Mouse (Mus musculus) induced T-regulatory cell, adult 2 months (primary cell): ENCODE measurements around the gene Nol10.

ENCODE experiments used
- DNase-seq: peaks from one replicate; pipeline ENCODE4 v3.0.0-alpha.2; 2012; ENCODE audit warnings: low read depth

The Nol10 gene

GRCm38 (mm10) chr12:17348048-17349036 is at the start of gene Nol10:
Gene Nol10 (plus strand): TSS chr12:17348458.
- peak; percentile 94 for DNase-seq

GRCm38 (mm10) chr12:17299902-17300301 is 48.4 kb upstream of the Nol10 start:
- DNase-seq: no peak

- no peak for DNase-seq
These were observed 42.8 kb upstream of the Nol10 start for GRCm38 (mm10) chr12:17305445-17305844.

GRCm38 (mm10) chr12:17308246-17308645 is 40.0 kb upstream of the Nol10 start:
- DNase-seq: no peak

- no peak for DNase-seq
These were observed 37.1 kb upstream of the Nol10 start for GRCm38 (mm10) chr12:17310852-17311839.

GRCm38 (mm10) chr12:17316096-17316495 is 32.2 kb upstream of the Nol10 start:
- no peak for DNase-seq

- DNase-seq: no peak
These were observed 30.3 kb upstream of the Nol10 start for GRCm38 (mm10) chr12:17317970-17318369.

GRCm38 (mm10) chr12:17318453-17318852 is 29.8 kb upstream of the Nol10 start:
- no peak for DNase-seq

- no peak for DNase-seq
These were observed 23.4 kb upstream of the Nol10 start for GRCm38 (mm10) chr12:17324549-17325470.

- no peak for DNase-seq
These were observed 19.0 kb upstream of the Nol10 start, which contains the start of gene Atp6v1c2 for GRCm38 (mm10) chr12:17329259-17329658. Gene Atp6v1c2 (minus strand): TSS chr12:17329359.

- no peak for DNase-seq
These were observed 14.8 kb upstream of the Nol10 start for GRCm38 (mm10) chr12:17333459-17333858.

- no peak for DNase-seq
These were observed 9.9 kb upstream of the Nol10 start for GRCm38 (mm10) chr12:17338338-17338737.

- DNase-seq: peak; percentile 53
These were observed 8.9 kb upstream of the Nol10 start for GRCm38 (mm10) chr12:17339114-17339905.

GRCm38 (mm10) chr12:17347327-17348047 is 771 bp upstream of the Nol10 start:
- no peak for DNase-seq

GRCm38 (mm10) chr12:17350106-17350505 is 1.8 kb downstream of the Nol10 start:
- DNase-seq: no peak

- DNase-seq: no peak
These were observed 8.6 kb downstream of the Nol10 start for GRCm38 (mm10) chr12:17356853-17357252.

GRCm38 (mm10) chr12:17357795-17358194 is 9.5 kb downstream of the Nol10 start:
- DNase-seq: no peak

- peak; percentile 46 for DNase-seq
These were observed 10.7 kb downstream of the Nol10 start for GRCm38 (mm10) chr12:17358981-17359380.

GRCm38 (mm10) chr12:17360104-17360503 is 11.8 kb downstream of the Nol10 start:
- DNase-seq: no peak

GRCm38 (mm10) chr12:17360650-17361049 is 12.4 kb downstream of the Nol10 start:
- no peak for DNase-seq
